Mouse (Mus musculus) NIH3T3 (cell line): ENCODE results near the gene Polr3h.
A peak's percentile ranks its signal among the peaks of the same experiment; 100 is the strongest.
"Not testable (repeated sequence)": the region's sequence is repeated elsewhere in the genome, so short reads cannot be mapped to it uniquely, and the experiment has no call there.

Experiments
- DNase-seq: peaks from one replicate; pipeline ENCODE4 v3.0.0-alpha.2; 2012; ENCODE audit warnings: low read depth

The Polr3h gene

DNA sequence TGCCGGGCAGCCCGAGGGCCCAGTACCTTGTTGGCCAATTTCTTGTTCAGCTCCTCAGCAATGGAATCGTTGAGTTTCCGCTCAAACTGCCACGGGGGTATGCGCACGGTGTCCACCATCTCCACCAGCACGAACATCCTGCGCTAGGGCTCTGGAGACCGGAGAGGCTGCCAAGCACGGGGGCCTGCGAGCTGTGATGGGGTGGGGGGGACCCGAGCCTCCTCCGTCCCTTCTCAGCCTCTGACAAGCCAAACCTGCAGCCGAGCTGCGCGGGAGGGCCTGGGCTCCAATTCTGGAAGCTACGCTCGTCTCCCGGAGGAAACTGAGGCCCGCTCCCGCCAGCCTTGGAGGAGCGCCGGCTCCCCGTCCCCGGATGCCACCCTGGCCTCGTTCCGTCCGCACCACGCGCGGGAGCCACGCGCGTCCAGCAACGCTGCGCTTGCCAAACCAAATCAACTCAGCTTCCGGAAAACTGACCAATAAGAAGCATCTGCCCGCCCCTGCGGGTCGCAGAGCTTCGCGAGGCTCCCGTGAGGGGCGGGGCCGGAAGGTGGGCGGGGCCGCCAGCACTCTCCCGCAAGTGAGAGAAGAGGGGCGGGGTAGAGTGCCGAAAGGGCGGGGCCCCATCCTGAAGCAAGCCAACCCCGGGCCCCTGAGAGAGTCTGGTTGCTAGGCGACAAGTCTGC is at the start of gene Polr3h:
Gene Polr3h, minus strand, starts transcription at position 481 of the 686 bp plus-strand sequence.
- peak; percentile 98 for DNase-seq

GRCm38 (mm10) chr15:81975156-81975555 is 49.1 kb upstream of the Polr3h start:
- not testable (repeated sequence) for DNase-seq

- DNase-seq, result not testable (repeated sequence)
Measured at GRCm38 (mm10) chr15:81970498-81970897, 44.5 kb upstream of the Polr3h start.

DNA sequence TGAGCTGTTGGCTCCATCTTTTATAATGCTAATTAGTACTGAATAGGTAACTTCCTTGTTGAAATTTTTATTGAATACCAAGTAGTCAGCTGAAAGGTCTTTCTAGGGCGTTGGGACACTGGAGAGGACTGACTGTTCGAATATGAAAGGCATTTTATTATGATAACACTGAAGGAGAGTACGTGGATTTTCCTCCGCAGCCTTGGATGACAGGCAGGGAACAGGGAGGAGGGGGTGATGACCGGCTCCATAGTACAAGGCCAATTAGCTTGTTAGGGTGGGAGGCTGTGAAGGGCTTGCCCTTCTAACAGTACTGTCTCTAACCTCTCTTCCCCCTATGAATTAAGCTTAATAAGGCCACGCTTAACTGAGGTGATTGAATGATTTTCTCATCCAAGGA is 43.6 kb upstream of the Polr3h start:
- not testable (repeated sequence) for DNase-seq

DNA sequence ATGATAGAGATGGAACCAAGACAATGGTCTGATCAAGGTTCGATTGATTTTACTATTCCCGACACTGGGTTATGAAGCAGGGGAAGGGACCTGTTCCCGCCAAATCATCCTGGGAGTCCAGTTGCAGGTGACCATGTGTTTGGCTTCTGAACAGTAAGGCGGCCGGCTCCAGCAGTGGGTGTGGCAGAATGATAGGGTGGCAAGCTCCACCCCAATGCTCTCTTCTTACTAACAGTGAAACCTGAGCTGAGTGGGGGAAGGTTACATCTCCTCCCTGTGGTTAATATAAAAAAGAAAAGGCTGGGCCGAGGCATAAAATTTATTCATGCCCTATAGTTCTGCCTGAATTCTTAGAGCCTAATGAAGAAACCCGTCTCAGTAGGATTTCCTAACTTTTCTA is 43.1 kb upstream of the Polr3h start:
- DNase-seq, result peak; percentile 71

GRCm38 (mm10) chr15:81968447-81968846 is 42.4 kb upstream of the Polr3h start:
- DNase-seq, result no peak

DNA sequence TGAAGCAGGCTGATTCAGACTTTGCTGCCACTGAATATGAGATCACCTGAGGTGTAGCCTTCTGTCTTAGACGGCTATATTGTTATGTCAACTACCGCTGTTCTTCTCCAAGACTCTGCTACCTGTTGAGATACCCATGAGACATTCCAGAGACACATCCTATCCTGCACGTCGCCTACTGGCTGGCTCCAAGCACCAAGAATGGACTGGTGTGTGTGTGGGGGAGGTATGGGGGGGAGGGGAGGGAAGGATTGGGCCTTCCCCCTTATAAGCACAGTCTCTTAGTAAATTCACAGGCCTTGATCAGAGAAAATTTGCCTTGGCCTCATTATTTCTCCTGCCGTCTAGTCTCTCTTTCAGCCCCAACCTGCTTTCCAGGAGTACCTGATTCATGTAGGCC is 41.8 kb upstream of the Polr3h start:
- DNase-seq, result no peak

DNA sequence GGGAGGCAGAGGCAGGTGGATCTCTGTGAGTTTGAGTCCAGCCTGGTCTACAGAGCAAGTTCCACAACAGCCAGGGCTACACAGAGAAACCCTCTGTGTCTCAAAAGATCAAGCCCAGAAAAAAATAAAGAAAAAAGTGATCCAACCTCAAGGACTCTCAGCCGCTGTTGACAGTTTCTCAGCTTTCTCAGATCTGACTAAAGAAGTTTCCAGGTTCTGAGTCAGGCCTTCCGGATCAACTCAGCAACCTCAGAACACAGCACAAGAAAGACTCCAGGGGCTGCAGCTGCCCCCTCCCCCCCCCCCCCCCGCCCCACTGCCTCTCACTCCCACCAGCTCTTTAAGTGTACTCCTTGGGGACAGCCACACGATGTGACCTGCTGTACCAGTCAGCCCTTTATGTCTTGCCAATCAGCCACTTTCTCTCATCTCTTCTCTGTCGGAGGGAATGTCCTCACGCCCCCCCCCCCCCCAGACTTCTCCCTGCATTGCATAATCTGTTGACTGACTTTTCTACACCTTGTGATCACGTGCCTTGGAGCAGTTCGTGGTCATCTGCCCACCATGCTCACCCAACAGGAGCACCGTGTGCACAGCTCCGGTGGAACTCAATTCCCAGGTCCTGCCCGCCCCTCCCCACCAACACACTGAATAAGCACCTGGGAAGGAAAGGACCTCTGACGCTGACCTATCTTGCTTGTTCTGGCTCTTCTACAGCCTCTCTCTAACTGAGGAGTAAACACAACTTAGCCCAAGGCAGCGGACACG is 40.2 kb upstream of the Polr3h start:
- DNase-seq, result no peak

GRCm38 (mm10) chr15:81964980-81965545 is 39.0 kb upstream of the Polr3h start:
- DNase-seq, result peak; percentile 78

DNA sequence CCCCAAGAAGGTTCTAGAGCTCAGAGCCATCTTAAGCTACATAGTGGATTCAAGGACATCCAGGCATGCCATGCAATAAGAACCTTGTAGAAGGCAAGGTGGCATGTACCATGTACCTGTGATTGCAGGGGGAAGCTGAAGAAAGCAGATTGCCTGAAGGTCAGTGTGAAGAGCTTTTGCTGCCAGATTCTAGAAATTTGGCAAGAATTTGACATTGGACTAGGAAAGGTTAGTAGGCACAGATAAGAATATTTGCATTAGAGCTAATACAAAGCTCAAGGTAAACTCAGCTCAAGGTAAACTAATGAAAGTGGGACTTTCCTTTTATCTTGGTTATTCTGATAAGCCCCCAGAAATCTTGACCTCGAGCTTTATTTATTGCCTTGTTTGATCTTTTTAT is 38.2 kb upstream of the Polr3h start:
- DNase-seq, result no peak

GRCm38 (mm10) chr15:81961078-81961451 is 35.0 kb upstream of the Polr3h start:
- no peak for DNase-seq

- DNase-seq, result peak; percentile 99
Measured at GRCm38 (mm10) chr15:81960171-81961077, 34.4 kb upstream of the Polr3h start, which contains the start of gene Pmm1. TSS of gene Pmm1 (minus strand) at chr15:81960930.

DNA sequence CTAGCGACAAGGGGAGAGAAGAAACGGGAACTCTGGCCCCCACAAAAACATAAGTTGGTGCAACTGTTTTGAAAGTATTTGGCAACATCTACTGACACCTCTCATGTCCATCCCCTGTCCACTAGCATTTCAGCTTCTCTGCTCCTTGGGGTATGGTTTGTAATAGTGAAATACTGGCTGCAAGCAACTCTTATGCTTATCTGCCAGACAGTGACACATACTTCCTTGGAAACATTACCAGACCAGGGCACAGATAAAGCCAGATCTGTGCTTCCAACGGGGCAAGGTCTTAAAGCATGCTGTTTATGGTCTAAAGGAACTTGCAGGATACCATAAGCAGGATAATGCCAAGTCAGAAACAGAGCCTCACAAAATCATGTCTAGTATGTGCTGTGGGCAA is 32.9 kb upstream of the Polr3h start:
- DNase-seq, result no peak

GRCm38 (mm10) chr15:81957598-81957997 is 31.6 kb upstream of the Polr3h start:
- DNase-seq, result no peak

- peak; percentile 71 for DNase-seq
Measured at GRCm38 (mm10) chr15:81956457-81956856, 30.4 kb upstream of the Polr3h start.

- no peak for DNase-seq
Measured at GRCm38 (mm10) chr15:81955414-81955813, 29.4 kb upstream of the Polr3h start.

DNA sequence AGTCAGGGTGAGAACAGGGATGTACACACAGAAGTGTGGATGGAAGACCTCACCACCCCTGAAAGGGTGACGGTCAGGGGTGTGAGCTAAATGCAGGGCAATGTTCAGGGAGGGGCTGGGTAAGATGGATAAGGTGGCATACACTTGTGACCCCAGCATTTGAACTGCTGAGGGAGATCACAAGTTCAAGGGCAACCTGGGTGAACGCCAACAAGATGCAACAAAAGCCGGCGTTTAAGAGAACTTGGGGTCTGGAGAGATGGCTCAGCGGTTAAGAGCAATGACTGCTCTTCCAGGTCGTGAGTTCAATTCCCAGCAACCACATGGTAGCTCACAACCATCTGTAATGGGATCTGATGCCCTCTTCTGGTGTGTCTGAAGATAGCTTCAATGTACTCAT is 28.7 kb upstream of the Polr3h start:
- no peak for DNase-seq

GRCm38 (mm10) chr15:81954151-81954583 is 28.1 kb upstream of the Polr3h start:
- no peak for DNase-seq

DNA sequence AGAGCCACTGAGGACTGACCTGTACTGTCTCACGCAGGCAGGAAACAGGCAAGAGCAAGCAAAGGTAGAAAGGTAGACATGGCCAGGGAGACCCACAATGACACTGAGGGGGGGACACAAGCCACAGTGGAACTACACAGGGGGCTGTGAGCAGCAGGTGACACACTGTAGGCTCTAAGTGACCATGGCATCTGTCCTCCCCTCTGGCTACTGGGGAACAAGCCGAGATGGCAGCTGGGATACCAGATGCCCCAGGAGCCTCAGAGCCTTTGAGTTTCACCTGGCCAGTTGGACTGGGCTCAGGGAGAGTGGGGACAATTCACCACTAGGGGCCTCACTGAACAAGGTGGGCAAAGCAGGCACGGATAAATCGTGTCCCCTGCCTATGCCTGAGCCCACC is 26.3 kb upstream of the Polr3h start:
- DNase-seq, result no peak

DNA sequence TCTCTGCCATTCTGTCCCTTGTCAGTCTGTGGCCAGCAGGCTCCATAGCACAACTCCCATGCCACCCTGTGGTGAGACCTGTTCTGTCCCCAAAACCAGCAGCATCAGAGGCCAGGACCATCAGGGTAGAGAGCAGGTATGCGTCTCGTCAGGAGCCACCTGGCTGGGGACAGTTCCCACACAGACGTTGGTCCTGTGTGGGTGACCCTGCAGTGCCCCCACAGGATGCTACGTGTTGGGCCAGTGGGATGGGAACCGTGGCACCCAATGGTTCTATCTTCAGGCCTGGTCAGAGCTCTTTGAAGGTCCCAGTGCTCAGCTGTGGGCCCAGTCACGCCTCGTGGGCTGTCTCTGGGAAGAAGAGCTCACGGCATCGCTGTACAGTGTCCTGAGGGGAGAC is 25.1 kb upstream of the Polr3h start:
- no peak for DNase-seq

DNA sequence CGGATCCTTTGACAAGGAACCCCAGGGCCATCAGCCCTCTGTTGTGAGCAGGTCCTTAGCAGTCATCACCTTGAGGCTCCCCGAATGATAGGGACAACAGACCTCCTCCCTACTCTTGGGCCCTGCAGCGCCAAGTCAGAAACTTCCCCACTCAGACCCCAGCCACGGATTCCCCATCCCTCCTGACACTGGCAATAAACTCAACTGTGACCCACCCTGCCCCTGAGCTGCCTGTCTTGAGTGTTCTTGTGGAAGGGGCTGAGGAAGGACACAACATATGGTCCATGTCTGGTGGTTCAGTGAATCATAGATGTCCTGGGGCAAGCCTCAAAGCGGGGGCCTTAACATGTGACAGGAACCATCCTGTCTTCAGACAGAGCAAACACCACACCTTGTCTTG is 24.7 kb upstream of the Polr3h start:
- no peak for DNase-seq
